Mouse (Mus musculus): Measurements from ENCODE around the gene Eif4g1.

Gene Eif4g1

DNA sequence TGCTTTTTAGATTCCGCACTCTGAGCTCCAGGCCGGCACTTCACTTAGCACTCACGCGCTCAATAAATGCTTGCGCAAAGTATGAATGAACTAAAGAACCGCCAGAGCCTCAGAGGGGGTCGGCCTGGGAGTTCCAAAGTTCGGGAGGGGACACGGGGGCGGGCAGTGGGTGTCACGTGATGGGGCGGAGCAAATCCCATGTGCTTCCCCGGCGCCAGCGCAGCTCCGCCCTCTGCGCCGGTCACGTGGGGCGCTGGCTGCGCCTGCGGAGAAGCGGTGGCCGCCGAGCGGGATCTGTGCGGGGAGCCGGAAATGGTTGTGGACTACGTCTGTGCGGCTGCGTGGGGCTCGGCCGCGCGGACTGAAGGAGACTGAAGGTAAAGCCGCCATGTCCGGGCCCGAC, 4.4 kb downstream of the Eif4g1 start:
- DNase-seq (ENCODE audit: low read depth, low spot score), result peak; percentile 98

DNA sequence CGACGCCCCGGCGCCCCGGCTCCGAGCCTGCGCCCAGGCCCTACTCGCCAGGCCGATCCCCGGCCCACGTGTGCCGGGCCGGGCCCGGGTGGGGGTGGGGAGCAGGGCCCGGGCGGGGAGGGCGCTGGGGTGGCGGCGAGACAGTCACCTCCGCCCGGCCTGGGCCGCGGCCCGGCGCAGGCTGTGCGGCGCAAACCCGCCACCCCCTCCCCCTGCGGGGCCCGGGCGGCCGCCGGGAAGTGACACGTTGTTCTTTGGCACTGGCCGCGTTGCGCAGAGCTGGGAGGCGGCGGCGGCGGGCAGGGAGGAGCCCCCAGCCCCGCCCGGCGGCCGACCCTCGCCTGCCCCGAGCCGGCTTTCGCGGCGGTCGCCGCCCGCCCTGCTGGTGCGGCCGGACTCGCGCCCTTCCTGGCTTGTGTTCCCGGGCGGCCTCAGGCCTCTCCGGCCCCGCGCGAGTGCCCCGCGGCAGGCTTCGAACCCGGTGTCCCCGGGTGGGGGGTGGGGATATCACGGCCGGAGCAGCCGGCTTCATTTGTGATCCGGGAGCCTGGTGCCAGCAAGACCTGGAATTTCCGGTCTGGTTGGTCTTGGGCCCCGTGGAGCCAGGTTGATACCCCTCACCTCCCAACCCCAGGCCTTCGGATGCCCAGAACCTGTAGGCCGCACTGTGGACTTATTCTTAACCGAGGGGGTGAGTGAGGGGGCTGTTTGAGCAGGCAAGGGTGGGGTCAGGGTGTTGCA, 5.0 kb downstream of the Eif4g1 start:
- no peak for DNase-seq (ENCODE audit: low read depth, low spot score)

DNA sequence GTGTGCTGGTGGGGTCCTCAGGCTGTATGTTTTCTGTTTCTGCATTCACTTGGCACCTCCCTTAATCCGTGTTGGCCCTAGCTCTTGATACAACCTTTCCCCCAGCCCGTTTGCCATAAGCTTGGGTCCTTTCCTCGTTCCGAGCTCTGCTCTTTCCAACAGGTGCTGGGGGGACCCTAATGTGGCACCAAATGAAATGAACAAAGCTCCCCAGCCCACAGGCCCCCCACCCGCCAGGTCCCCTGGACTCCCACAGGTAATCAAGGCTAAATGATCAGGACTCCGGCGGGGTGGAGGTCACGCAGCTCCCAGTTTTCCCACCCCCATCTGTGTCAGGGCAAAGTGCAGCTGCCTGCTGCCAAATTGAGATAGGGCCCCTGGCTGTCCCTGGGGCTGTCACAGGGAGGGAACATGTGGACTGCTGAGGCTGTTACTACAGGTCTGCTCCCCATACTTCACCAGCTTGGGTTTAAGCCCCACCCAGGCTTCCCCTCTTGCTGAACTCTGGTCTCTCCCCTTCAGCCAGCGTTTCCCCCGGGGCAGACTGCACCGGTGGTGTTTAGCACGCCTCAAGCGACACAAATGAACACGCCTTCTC, 5.7 kb downstream of the Eif4g1 start:
- DNase-seq (ENCODE audit: low read depth, low spot score), result no peak

DNA sequence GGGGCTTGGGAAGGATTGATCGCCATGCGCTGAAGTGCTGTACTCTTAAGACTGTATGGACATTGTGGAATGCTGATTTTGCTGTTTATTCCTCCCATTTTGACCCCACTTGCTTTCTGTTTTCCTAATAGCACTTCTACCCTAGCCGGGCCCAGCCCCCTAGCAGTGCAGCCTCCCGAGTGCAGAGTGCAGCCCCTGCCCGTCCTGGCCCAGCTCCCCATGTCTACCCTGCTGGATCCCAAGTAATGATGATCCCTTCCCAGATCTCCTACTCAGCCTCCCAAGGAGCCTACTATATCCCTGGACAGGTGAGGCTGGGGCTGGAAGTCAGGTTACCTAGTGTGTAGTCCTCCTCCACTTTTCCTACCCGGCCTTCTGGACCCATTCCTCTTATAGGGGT, 7.1 kb downstream of the Eif4g1 start:
- no peak for DNase-seq (ENCODE audit: low read depth, low spot score)

DNA sequence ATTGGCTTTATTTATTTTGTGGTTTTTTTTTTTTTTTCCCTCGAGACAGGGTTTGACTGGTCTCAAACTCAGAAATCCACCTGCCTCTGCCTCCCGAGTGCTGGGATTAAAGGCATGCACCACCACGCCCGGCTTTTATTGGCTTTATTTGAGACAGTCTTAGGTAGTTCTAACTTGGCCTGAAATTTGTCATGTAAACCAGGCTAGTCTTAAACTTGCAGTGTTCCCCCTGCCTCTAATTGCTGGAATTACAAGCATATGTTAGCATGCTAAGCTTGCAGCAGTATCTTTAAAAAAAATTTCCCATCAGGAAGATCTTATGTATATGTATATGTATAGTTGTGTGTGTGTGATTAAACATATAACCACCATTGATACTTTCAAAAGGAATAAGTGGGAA, 8.6 kb downstream of the Eif4g1 start:
- DNase-seq (ENCODE audit: low read depth, low spot score), result no peak

DNA sequence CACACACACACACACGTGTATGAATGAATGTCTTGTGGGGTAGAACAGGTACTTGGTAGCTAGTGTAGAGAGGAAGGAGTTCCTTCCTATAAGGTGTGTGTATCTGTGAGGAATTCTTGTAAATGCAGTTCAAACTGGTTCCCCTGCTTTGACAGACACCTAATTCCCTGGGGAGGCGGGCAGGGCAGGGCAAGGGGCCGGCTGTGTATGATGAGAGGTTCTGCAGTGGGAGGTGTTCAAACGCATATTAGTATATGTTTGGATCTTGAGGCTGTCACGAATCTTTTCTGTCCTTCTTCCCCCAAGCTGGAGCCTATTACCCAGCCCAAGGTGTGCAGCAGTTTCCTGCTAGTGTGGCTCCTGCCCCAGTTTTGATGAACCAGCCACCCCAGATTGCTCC, 9.3 kb downstream of the Eif4g1 start:
- DNase-seq (ENCODE audit: low read depth, low spot score), result no peak

DNA sequence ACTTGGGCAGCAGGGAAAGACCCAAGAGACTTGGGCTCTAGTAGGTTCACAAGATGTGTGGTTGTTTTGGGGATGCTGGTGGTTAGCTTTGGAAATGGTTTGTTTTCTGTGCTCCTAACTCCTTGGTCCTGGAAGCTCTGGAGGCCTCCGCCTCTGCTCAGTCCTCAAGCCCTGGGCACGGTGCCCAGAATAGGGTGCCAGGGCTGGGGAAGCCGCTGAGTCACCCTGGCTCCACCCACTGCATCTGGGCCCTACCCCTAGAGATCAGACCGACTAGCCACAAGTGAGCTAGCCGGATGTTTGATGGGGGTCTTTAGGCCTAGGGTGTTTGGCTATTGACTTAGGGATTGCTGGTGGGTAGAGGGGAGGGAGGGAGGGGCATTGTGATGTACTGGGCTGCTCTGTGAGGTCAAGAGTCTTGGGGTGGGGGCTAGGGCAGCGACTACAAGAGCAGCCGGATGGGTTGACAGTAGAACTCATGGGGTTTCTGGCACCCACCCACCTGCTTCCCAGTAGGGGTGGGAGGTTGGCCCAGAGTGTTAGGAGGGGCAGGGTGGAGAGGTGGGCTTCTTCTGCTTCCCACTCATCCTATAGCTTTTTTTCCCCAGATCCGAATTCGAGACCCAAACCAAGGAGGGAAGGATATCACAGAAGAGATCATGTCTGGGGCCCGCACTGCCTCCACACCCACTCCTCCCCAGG, 10.0 kb downstream of the Eif4g1 start:
- DNase-seq (ENCODE audit: low read depth, low spot score), result peak; percentile 88

DNA sequence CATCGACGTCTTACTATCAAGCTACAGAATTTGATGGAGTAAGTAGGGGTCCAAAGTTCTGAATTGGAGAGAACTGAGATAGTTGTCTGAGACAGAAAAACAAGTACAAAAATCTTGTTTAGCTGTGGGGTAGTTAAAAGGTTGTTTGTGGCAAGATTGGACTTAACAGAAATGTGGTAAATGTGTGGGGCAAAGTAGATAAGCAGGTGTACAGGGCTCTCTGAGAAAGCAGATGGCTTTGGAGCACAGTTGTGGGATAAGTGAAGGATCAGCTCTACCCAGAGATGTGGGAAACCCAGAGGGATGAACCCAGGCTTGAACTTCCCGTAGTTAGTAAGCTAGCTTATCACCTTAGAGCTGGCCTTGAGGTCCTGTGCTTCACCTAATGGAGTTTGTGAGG, 22.7 kb downstream of the Eif4g1 start:
- no peak for DNase-seq (ENCODE audit: low read depth, low spot score)

DNA sequence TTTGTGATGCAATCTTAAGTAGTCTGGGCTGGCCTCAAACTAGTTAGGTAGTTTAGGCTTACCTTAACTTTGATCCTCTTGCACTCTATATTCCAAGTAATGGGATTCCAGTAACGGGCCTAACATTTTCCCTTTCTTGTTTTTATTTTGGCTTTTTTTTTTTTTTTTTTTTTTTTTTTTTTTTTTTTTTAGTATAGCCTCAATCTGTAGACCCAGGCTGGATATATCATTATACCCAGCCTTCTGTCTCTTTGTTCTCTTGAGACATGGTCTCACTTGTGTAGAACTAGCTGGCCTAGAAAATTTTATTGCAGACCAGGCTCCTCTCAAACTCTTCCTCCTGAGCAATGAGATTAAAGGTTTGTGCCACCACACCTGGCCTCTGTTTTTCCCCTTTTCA, 23.5 kb downstream of the Eif4g1 start:
- no peak for DNase-seq (ENCODE audit: low read depth, low spot score)

DNA sequence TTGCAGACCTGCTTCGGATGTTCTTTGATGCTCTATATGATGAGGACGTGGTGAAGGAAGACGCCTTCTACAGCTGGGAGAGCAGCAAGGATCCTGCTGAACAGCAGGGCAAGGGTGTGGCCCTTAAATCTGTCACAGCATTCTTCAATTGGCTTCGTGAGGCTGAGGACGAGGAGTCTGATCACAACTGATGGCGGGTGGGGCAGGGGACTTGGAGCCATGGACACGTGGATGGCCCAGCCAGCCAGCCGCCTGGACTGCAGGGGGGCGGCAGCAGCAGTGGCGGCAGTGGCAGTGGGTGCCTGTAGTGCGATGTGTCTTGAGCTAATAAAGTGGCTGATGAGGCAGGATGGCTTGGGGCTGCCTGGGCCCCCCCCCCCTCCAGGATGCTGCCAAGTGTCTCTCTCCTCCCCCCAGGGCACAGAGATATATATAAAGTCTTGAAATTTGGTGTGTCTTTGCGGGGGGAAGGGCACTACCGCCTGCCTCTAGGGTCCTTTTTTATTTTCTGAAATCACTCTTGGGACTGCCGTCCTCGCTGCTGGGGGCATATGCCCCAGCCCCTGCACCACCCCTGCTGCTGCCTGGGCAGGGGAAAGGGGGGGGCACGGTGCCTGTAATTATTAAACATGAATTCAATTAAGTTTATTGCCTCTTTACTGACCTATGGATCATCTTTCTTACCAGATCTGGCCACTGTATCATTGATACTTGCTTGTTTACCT, 24.3 kb downstream of the Eif4g1 start:
- no peak for DNase-seq (ENCODE audit: low read depth, low spot score)

DNA sequence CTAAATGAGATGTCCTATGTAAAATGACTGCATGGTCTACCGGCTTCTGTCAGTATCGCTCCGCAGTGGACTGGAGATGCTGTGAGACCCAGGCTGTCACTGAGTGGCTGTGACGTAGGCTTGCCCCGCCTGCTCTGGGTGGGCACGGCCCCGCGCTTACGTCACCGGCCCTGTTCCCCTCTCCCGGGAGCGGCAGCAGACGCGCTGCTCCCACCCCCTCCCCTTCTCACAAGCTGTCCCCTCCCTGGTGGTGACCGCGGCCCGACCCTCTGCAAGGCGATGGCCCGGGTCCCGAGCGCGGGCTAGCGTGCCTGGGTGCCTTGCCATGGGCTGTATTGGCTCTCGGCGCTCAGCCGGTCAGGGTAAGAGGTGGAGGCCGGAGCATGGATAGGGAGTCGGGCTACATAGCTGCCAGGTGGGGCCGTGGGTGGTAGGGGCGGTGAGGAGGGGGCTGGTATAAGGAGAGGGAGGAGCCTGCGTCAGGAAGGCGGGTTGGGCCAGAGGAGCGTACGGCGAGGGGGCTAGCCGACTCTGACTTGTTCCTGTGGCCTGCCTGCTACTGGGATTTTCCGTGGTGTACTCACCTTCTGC, 25.1 kb downstream of the Eif4g1 start, which contains the start of gene Fam131a:
TSS of gene Fam131a (plus strand) at position 131 of the 591 bp plus-strand sequence.
- peak; percentile 98 for DNase-seq (ENCODE audit: low read depth, low spot score)

DNA sequence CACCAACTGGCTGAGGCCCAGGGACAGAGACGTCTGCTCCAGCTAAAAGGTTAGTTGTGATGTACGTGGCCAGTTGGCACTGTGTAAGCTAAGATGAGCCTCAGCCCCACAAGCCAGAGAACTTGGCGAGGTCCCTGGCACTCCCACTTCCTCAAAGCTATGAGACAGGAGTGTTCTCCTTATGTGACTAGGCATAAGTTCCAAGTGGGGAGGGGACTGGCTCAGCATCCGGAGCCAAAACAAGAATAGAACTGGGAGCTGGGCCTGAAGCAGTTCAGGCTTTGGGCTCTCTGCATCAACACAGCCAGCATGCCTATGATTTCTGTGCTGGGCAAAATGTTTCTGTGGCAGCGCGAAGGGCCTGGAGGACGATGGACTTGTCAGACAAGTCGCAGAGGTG, 26.7 kb downstream of the Eif4g1 start:
- DNase-seq (ENCODE audit: low read depth, low spot score), result peak; percentile 93

DNA sequence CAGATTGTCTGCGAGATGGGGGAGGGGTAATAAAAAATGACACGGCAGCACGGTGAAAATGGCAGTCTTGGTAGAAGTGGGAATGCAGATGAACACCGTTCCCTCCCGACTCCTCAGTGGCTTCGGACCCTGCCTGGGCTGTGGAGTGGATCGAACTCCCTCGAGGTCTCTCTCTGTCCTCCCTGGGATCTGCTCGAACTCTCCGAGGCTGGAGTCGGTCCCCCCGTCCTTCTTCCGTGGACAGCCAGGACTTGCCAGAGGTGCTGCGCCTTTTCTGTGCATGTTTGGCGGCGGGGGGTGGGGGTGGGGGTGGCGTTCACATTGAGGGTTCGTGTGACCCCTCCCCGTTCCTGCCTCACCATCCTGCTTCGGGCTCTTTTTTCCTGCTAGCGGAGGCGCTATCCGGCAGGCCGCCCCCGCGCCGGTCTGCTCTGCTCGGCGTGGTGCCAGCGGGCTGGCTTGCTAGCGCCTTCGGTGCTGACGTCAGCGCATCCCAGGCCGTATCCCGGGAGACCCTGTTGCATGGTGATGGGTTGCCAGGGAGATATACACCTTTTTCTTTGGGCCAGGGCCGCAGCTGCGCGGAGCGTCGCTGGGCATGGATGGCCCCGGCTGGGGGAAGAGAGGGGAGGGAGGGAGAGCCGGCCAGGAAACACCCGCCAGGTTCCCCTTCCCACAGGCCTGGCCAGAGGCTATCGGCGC, 27.7 kb downstream of the Eif4g1 start:
- DNase-seq (ENCODE audit: low read depth, low spot score), result peak; percentile 96

DNA sequence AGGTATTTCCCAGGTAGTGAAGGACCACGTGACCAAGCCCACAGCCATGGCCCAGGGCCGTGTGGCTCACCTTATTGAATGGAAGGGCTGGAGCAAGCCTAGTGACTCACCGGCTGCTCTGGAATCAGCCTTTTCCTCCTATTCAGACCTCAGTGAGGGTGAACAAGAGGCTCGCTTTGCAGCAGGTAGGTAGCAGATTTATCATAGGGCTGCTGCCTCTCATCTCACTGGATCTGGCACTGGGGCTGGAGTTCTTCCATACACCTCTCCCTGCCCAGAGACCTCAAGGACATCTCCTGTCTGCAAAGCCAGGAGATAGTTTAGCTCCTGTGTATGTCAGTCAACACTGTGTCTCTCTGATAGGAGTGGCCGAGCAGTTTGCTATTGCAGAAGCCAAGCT, 31.2 kb downstream of the Eif4g1 start:
- DNase-seq (ENCODE audit: low read depth, low spot score), result no peak

DNA sequence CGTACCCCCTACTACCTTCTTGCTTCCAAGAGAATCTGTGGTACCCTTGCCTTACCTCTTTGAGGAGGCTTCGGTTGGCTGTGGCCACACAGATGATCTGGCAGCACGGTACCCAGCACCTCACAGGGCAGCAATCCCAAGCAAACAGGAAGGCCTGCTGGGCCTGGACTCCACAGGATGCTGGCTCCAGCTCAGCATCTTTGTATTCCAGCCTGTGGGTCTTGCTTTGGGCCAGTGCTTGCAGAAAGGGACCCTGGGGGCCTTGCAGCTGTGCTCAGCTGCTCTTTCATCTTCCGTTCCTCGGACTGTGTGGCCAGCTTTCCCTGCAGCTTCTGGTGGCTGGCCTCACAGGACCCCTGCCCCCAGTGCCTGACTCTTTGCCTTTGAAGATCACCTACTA, 31.9 kb downstream of the Eif4g1 start:
- DNase-seq (ENCODE audit: low read depth, low spot score), result peak; percentile 75

DNA sequence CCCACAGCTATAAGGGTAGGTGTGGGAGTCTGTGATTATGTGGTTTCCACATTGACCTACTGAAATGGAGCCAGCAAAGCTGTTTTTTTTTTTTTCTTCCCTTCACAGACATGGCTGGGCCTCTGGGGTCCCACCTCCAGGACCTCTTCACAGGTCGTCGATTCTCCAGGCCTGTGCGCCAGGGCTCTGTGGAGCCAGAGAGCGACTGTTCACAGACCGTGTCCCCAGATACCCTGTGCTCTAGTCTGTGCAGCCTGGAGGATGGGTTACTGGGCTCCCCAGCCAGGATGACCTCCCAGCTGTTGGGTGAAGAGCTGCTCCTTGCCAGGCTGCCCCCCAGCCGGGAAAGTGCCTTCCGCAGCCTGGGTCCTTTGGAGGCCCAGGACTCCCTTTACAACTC, 33.2 kb downstream of the Eif4g1 start:
- DNase-seq (ENCODE audit: low read depth, low spot score), result no peak

DNA sequence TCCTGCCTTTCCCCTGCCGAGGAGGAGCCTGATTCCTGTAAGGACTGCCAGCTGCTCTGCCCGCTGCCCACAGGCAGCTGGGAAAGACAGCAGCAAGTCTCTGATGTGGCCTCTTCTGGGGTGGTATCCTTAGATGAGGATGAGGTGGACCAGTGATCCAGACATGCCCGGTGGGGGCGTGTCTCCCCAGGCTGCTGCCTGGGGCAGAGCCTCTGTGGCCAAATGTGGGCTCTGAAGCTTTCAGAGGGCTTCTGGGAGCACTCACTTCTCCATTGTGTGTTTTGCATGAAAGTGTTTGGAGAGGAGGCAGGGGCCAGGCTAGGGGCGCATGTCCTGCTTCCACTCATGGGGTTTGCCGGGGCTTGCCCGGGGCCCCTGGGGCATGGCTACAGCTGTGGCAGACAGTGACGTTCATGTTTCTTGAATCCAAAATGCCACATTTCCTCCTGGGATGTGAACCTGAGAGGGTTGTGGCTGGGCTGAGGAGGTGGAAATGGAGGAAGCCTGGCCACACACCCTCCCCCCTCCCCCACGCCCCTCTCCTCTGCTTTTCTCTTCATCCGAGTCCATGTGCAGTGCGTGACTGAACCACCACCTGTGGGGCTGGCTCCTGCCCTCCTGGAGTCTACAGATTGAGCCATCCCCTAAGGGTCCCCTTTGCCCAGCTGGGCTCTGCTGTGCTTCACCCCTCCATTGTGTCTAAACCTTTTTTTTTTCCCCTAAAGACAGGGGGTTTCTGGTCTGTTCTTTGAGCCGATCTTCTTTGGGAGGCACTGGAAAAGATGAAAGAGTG, 33.8 kb downstream of the Eif4g1 start:
- no peak for DNase-seq (ENCODE audit: low read depth, low spot score)

DNA sequence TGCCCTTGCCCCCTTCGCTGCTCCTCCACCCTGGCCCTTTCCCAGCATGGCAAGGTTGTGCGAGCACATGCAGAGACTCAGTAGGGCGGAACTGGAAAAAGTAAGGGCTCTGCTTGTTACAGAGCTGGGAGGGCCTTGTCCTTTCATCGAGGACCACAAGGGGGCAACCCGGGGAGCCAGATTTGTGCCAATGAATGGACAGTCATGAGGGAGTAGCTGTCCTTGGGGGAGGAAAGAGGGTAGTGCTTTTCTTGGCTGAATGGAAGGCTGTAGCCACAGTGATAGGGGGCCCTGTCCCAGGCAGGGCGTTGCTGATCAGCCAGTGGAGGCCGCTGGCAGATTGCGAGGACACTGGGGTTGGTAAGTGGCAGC, 34.4 kb downstream of the Eif4g1 start:
- DNase-seq (ENCODE audit: low read depth, low spot score), result peak; percentile 78

DNA sequence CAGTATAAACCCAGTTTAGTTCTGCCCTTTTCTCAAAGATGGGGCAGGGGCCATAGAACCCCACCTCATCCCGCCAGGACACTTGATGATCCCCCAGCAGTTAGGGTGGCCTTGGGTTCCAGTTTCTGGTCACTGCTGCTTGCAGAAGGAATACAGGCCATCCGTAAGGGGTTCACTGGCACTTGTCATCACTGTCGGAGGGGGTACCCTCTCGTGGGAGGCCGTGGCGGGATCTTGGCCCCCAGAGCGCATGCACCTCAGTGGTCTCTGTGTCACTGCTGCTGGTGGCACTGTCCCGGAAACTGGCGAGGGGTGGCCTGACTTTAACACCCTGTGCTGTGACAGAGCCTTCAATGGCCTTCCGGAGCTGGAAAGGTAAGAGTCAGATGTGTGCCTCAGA, 35.0 kb downstream of the Eif4g1 start:
- DNase-seq (ENCODE audit: low read depth, low spot score), result no peak

DNA sequence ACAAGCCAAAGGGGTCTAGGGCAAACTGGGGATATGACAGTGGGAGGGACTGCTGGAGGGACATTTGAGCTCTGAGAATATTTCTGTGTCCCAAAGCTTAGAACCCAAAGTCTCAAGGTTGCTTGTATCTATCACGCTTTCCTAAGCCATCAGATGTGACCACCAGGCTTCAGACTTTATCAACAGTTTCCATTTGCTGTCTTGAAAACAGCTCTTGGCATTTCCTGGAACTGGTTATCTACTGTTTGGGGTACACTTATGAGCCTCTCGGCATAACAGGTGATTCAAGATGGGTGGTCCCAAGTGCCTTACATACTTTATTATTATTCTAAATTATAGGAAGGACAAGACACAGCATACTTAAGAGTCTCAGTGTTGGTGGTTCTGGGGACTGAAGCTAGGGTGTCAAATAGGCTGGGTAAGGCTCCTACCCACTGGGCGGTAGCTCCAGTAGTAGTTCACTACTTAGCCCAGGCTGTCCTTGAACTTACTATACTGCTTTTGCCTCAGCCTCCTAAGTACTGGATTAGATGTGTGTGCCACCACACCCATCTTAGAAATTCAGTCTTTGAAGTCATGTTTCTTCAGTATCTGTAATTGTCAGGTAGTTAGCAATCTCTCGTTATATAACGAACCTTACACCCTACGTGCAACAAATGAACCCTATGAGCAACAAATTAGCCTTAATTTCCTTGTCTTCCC, 35.7 kb downstream of the Eif4g1 start:
- DNase-seq (ENCODE audit: low read depth, low spot score), result no peak

Measured in brain, adult 2 months (tissue).